Mouse (Mus musculus): Measurements from ENCODE around the gene Eif4a2.
A peak's percentile ranks its signal among the peaks of the same experiment; 100 is the strongest.

The Eif4a2 gene

DNA sequence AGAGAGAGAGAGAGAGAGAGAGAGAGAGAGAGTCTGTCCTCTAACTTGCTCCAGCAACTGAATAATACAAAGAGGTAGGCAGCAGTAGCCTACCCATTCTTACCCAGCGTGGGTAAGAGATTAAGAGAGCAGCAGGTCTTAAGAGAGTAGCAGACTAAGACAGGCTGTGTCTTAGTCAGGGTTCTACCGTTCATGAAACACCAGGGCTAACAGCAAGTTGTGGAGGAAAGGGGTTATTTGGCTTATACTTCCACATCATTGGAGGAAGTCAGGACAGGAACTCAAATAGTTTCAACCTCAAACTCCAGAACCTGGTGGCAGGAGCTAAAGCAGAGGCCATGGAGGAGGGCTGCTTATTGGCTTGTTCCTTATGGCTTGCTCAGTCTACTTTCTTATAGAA, 3.4 kb upstream of the Eif4a2 start:
- DNase-seq (ENCODE audit: low spot score in 2 of 2): no peak

DNA sequence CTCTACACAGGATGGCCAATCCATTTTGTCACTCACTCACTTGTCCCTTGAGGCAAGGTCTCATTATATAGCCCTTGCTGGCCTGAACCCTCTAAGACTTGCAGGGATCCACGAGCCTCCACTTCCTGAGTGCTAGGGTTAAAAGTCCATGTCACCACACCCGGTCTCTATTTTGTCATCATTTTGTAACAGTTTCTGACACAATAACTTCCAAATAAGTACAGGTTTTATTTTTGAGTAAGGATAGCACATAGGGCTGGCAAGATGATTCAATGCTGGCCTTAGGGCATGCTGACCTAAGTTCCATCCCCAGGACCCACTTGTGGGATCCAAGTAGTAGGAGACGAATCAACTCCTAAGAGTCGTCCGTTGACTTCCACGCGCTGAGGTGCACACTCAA, 1.1 kb upstream of the Eif4a2 start:
- no peak for DNase-seq (ENCODE audit: low spot score in 2 of 2)

DNA sequence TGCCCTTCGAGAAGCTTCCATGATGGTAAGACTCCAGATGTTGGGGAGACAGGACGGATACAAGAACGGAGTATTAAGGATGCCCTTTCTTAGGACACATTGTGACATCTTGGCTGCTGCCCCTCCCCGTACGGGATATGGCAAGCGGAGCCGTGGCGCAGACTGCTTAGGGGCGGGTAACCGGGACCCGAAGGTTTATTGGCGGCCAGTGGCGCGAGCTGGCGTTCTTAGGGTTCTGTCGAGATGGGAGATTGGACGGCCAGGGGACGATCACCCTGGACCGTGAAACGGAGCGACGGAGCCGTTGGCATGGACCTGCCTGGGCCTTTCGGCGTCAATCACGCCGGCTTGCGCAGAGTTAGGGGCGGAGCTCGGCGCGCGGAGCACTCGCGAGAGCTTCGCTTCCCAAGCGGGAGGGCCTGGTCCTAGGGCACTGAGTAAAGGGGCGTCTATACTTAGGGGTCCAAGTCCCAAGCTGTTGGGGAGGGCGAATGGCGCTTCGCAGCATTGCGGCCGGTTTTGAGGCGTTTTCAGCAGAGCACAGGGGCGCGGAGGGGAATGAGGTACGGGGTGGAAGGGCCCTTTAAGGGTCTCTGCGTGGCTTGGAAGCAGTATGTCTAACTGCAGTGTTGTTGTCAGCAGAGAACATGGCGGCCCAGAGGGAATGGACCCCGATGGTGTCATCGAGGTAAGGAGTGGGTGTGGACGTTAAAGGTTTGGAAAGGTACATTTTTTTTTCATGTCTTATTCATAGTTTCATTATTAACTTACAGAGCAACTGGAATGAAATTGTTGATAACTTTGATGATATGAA, 909 bp downstream of the Eif4a2 start:
- DNase-seq (ENCODE audit: low spot score in 2 of 2): peak; percentile 85 to 86

DNA sequence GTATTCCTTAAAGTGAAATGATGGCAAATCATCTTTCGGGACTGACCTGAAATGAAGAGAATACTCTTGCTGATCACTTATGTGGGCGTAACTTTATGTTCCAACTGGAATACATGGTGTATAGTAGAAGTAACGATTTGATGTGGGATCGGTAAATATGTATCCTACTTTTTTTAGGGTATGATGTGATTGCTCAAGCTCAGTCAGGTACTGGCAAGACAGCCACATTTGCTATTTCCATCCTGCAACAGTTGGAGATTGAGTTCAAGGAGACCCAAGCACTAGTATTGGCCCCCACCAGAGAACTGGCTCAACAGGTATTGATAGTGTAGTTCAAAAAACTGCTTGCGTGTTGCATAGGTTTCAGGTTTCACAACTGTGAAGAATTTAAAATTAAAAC, 1.7 kb downstream of the Eif4a2 start:
- DNase-seq (ENCODE audit: low spot score in 2 of 2): no peak

DNA sequence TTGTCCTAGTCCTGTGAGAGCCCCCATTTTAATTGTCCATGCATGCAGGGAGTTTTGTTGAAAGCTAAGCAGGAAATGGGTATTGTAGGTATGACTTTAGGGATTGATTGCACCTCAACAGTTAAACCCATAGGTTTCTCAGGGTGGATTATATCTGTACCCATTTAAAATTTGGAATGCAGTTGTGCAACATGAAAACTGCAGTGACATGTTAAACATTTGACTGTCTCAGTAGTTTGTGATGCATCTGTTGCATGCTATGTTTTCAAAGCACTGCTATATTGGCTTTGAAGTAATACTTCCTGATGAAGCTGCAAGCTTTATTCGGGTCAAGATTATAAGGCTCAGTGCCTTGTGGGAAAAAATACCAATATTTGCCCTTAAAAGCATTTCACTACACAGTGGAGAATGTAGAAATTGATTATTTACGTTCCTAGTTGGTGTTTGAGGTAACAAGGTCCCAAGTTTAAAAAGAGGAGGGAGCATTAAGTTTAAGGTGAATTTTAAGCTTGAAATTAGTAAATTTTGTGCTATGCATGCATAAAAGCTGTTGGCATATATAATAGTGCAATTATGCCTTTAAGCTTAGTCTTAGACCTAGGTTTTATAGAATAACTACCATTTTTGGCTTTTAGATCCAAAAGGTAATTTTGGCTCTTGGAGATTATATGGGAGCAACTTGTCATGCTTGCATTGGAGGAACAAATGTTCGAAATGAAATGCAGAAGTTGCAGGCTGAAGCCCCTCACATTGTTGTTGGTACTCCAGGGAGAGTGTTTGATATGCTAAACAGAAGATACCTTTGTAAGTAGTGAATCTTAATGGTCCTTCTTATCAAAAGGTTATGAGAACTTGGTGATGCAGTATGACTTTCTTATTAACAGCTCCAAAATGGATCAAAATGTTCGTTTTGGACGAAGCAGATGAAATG, 2.4 kb downstream of the Eif4a2 start:
- no peak for DNase-seq (ENCODE audit: low spot score in 2 of 2)

DNA sequence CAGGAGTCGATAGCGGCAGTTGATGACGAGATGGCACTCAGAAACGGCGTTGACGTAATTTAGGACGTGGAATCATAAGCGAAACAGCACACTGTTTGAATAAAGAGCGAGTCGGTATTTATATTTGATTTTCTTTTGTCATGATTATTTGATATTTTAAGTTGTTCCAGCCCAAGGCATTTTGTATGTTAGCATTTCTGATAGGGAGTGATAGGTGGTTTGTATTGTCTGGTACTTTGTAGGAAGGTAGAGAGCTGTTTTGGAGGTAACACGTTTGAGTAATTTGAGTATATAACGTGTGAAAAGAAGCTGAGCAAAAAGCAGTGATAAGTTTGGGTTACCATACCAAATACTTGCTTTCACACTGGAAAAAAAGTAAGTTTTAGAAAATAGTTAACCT, 5.1 kb downstream of the Eif4a2 start:
- DNase-seq (ENCODE audit: low spot score in 2 of 2): no peak

DNA sequence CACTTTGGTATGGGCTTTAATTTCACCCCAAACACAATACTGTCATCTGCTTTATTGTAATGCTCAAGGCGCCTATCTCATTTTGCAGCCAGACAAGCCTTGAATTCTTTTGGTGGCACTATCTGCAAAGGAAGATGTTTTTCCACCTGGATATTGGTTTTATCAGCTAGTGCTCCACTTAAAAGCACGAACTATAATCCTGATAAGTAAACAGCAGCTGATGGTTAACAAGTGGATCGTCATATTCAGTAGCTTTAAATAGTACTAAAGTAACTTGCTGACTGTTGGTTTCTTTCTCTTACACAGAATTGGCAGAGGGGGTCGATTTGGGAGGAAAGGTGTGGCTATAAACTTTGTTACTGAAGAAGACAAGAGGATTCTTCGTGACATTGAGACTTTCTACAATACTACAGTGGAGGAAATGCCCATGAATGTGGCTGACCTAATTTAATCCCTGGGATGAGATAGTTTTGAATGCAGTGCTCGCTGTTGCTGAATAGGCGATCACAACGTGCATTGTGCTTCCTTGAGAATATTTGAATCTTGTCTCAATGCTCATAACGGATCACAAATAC, 5.7 kb downstream of the Eif4a2 start:
- DNase-seq (ENCODE audit: low spot score in 2 of 2): no peak

DNA sequence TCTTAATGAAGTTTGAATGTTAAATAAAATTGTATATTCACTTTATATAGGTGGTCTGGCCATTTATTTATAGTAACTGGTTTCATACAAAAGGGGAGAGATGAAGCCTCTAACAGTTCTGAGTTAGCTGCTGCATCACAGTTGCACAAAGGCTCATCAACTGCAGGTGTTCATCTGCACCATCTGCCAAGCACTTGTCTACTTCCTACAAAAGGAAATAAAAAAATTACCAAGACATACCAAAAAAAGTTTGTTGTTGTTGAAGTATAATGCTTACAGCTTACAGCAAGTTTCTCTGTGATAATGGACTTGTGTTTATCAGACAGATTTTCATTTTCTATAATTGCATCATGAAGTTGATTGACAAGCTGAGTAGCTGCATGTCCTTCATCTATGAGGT, 6.7 kb downstream of the Eif4a2 start:
- no peak for DNase-seq (ENCODE audit: low spot score in 2 of 2)

DNA sequence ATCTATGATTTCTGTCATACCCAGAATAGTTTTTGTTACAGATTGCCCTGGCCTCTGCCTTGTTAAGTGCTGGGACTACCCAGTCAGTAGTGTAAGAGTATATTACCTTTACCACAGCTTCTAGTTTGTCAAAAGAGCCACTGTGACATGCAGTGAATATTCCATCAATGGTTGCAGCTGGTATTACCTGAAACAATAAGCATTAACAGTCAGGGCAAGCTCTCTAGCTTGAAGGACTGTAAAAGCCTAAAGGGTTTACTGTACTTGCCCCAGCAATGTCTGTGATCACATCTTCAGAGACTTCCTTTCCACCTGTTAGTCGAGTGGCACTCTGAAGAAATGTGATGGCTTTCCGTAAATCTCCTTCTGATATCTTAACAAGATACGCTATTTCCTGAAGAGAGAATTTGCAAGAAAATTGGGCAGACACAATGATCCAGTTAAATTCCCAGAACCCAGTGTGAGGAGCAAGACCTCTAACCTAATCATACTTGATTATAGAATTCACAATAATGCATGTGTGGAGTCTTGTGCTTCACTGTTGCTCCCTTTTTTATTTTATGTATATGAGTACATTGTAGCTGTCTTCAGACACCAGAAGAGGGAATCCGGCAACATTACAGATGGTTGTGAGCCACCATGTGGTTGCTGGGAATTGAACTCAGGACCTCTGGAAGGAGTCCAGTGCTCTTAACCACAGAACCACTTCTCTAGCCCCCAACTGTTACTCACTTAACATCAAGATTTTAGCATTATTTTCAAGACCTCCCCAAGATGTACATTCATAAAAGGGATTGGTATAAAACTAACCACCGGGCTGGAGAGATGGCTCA, 7.3 kb downstream of the Eif4a2 start:
- no peak for DNase-seq (ENCODE audit: low spot score in 2 of 2)

DNA sequence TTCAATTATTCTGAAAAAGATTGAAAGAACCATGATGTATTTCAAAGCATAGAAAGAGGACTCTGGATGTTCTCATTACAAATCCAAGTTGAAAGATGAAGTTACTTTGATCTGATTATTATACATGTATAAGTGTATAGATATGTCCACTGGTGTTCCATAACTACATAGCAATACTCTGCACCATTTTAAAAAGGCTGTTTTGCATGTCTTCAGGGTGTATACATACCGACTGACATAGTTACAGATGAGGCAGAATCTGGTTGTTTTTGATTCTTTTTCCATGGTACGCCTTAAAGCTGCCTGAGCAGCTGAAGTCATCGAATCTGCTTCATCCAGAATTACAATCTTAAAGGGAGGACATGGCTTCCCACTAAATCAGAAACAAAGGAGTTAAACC, 8.2 kb downstream of the Eif4a2 start:
- DNase-seq (ENCODE audit: low spot score in 2 of 2): no peak

DNA sequence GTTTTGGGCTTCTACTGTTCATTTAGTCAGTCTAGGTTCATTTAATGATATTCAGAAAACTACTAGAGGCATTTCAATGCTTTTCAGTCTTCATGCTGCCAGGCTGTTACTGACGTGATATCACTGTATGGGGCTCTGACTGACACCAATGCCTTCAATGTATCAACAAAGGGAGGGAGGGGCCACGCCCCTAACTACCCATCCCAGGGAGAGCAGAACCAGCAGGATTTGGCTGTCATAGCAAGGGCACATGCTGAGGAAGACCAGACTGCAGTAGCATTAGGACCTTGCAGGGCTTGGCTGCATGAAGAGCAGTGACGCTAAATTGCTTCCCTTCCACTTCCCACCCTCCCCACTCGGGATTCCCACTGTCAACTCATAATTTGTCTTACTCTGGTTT, 9.9 kb downstream of the Eif4a2 start:
- no peak for DNase-seq (ENCODE audit: low spot score in 2 of 2)

DNA sequence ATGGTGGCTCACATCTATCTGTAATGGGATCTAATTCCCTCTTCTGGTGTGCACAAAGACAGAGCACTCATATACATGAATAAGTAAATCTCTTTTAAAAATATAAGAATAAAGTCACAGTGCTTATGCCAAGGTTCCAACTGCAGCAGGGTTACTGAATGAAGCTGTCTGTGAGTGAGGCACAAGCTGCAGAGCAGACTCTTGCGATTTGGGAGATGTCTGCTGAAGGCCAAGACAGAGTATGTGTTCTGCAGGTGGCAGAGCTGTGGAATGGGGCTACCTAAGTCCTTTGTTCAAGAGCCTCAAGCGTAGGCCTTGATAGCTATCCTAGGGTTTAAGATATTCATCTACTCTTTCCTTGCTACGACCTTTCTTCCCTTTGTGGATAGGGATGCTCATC, 15.2 kb downstream of the Eif4a2 start:
- DNase-seq (ENCODE audit: low spot score in 2 of 2): no peak

DNA sequence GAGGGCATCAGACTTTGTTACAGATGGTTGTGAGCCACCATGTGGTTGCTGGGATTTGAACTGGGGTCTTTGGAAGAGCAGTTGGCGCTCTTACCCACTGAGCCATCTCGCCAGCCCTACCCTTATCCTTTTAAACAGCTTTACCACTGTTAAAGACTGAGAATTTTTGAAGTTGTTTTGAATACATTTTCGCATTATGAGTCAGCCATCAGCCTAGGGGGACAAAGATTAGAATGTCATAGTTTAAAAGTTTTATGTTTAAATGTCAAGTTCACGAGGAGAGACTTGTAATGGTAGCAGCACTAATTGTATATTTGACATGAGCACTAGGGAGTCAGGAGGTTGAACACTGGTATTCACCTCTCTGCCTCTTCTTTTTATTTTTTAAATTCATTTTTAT, 15.9 kb downstream of the Eif4a2 start:
- DNase-seq (ENCODE audit: low spot score in 2 of 2): no peak

DNA sequence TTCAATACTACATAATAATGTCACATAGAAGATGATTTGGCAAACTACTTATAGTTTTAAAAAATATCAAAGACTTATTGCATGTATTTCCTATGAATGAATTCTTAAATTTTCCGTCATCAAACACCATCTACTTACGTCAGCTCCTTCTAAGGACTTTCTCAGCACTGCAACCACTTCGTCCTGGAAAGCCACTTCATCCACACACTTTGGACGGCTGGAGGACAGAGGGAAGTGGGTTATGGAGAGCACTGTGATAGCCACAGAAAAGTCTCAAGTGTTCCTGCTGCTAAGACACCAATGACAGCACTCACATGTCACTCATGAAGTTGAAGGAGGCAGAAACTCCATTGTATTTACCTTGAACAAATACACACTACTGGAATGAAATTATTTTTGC, 17.2 kb downstream of the Eif4a2 start:
- no peak for DNase-seq (ENCODE audit: low spot score in 2 of 2)

DNA sequence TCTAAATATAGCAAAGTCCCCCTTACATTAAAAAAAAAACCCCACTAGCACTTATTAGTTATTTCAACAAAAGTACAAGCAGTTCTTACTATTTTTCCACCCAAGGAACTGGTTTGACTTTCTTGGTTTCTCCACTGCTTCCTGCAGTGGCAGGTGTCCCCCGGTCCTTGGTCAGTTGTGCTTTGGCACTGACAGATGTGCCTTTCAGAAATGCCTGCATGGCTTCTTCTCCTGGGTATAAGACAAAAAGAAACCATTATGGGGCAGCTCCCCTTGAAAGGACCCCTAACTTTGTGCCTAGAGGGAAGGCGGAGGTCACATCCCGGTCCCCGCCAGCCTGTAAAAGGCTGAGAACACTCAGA, 20.0 kb downstream of the Eif4a2 start:
- DNase-seq (ENCODE audit: low spot score in 2 of 2): no peak

DNA sequence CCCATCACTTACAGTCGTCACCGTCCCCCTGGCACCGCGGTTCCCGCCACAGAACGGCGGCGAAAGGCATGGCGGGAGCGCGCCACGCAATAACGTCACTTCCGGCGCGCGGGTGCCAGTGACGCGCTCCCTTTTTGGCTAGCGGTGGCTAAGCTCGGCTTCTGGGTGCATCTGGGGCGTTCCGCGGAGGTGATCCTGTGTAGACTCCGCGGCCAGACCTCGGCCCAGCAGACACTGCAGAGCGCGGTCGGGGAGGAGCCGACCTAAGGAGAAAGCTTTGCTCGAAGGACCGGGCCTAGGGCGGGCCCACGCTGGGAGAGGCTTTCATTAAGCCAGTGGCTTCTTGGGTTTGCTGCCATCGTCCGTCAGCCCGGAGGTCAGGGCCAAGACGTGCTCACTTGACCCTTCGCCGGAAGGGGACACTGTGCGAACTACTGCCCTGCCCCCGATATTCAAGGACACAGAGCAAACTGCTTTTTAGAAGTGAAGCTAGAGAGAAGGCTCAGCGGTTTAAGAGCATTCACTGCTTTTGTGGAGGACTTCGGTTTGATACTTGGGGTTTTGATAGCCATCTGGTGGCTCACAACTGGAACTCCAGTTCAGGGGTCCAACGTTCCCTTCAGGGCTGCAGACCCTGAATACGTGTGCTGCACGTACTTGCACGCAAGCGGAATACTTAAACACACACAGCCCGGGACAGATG, 20.6 kb downstream of the Eif4a2 start, which contains the start of gene Rfc4:
Rfc4 (minus strand) TSS at position 65 of the 703 bp plus-strand sequence.
- DNase-seq (ENCODE audit: low spot score in 2 of 2): peak; percentile 91 to 92

DNA sequence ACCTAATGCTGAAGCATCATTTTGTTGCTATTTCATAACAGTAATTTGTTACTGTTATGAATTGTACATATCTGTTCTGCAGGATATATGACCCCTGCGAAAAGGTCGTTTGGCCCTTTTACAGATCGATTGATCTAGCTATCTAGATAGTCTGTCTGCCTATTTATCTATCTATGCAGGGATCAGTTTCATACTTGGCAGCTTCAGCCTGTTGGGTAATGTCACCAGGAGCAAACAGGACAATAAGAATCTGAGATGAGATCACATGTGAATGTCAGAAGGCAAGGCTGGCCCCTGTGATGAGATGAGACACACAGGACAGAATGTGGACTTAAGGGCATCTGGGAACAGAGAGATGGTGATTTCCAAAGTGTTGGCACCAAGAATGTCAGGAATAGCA, 23.1 kb downstream of the Eif4a2 start:
- DNase-seq (ENCODE audit: low spot score in 2 of 2): no peak

DNA sequence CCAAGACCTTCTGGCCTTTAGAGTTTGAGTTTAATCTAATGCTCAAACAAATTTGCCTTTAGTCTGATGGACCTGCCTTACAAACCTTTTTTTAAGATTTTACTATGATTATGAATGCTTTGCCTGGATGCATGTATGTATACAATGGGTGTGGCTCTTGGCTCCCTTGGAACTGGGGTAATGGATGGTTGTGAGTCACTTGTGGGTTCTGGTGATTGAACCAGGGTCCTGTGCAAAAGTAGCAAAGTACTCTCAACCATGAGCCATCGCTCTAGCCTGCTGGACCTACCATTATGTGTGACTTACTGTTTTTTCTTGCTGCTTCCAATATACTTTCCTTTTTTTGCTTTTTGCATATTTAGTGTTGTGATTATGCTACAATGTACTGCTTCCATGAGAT, 25.1 kb downstream of the Eif4a2 start:
- no peak for DNase-seq (ENCODE audit: low spot score in 2 of 2)

DNA sequence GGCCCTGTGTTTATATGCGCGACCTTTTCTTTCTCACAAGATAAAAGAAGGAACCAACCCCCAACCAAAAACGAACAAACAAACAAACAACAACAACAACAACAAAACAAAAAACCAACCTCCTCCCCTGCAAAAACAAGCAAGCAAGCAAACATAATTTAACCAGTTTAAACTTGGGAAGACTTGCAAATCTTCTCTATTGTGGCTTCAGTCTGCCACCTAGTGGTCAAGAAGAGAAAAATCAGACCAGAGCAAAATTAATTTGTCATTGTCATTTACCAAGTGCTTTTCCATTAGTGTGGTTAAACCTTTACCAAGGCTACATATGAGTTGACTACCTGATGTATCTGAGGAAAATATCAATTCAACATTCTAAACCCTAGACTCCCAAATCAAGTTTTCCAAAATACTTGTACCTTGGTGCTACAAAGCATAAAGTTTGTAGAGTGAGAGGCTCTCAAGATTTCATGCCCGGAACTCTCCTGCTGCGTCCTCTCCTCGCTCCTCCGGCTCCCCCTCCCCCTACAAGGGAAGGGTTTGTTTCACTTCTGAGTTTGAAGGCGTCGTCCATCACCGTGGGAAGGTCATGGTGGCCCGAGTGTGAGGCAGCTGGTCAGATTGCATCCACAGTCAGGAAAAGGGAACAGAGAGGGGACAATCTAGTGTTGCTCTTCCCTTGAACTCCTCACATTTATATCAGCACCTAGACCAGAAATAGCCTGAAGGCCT, 28.3 kb downstream of the Eif4a2 start:
- DNase-seq (ENCODE audit: low spot score in 2 of 2): peak in 1 of 2 experiments; percentile 7

DNA sequence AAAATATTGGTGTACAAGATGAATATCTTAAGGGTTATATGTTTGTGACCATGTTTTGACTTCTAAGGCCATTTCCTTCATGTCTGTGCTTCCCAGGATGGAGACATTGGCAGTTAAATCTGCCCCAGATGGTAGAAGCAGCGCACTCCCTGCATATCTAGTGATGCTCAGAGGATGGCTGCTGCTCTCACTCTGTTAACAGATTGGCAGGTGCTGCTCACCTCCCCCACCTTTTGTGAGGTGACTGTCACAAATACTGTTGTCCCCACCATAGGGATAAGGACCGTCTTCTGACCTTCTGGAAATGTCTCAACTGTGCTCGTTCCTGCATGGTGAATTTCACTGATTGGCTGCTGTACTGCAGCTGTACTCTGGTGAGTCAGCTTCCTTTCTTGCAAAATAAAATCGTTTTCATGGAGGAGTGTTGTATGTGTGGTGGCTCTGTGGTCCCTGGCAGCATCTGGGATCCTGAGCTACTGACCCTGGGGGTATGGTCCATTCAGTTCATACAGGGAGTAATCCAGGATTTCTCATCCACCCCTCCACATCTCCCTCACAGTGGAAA, 29.2 kb downstream of the Eif4a2 start:
- no peak for DNase-seq (ENCODE audit: low spot score in 2 of 2)

All from heart, adult 9 months (tissue).